Mouse (Mus musculus) layer of hippocampus, adult 2 months (tissue): ENCODE results near the gene Neurog1. TPM values are rescaled to one million over a fixed set of nuclear protein-coding genes. Genes with fewer than 3 reads are reported as not detected.

ENCODE experiments used
- DNase-seq, 2 experiments: peaks; one replicate each; pipeline ENCODE4 v3.0.0; 2022; ENCODE audit warnings: low spot score in 2 of 2
- H3K27ac ChIP-seq: fragments of 200-600 bp; 2 replicates; pipeline ENCODE4 v1.8.1; 2022
- H3K4me3 ChIP-seq: fragments of 200-600 bp; 2 replicates; pipeline ENCODE4 v1.8.1; 2022; ENCODE audit warnings: mild to moderate bottlenecking
- CTCF ChIP-seq: fragments of 200-600 bp; conservative IDR thresholded peaks from 2 replicates; pipeline ENCODE4 v1.8.1; 2022; ENCODE audit warnings: antibody characterized with exemption, mild to moderate bottlenecking, moderate library complexity
- total RNA-seq, 2 experiments: library from RNA; stranded (reverse); gene quantifications; 2 replicates each; pipeline ENCODE4 v1.2.3; 2021

The Neurog1 gene
- total RNA-seq, 2 experiments from 2014 or later = 0.20 TPM; not detected in 1

GRCm38 (mm10) chr13:56275171-56275570 lies 23.2 kb upstream of the Neurog1 start:
- H3K4me3 ChIP-seq = no peak overlapping the region
- no peak for TF ChIP-seq CTCF
- no peak for DNase-seq

GRCm38 (mm10) chr13:56270124-56270523 lies 18.2 kb upstream of the Neurog1 start:
- Histone ChIP-seq H3K27ac (peak overlapping the region; percentile 77), H3K4me3 (no peak overlapping the region)
- TF ChIP-seq CTCF = no peak
- DNase-seq = peak; percentile 25

More at GRCm38 (mm10) chr13:56275171-56275570, 23.2 kb upstream of the Neurog1 start:
- H3K27ac ChIP-seq = no peak overlapping the region

GRCm38 (mm10) chr13:56267396-56267795 lies 15.4 kb upstream of the Neurog1 start:
- peak; percentile 57 for TF ChIP-seq CTCF
- H3K4me3 ChIP-seq = no peak overlapping the region
- no peak overlapping the region for H3K27ac ChIP-seq
- DNase-seq = no peak

- Histone ChIP-seq H3K4me3 (no peak overlapping the region), H3K27ac (no peak overlapping the region)
- peak; percentile 80 for TF ChIP-seq CTCF
- DNase-seq = peak; percentile 29 to 58
Measured at GRCm38 (mm10) chr13:56266435-56266834, 14.5 kb upstream of the Neurog1 start.

GRCm38 (mm10) chr13:56265661-56266060 lies 13.7 kb upstream of the Neurog1 start:
- no peak for TF ChIP-seq CTCF
- DNase-seq = peak; percentile 41 to 55
- Histone ChIP-seq H3K4me3 (no peak overlapping the region), H3K27ac (no peak overlapping the region)

- no peak for TF ChIP-seq CTCF
- no peak for DNase-seq
- Histone ChIP-seq H3K27ac (no peak overlapping the region), H3K4me3 (no peak overlapping the region)
Measured at GRCm38 (mm10) chr13:56262269-56262668, 10.3 kb upstream of the Neurog1 start.

- Histone ChIP-seq H3K27ac (no peak overlapping the region), H3K4me3 (no peak overlapping the region)
- TF ChIP-seq CTCF = no peak
- DNase-seq = no peak
Measured at GRCm38 (mm10) chr13:56260344-56260780, 8.4 kb upstream of the Neurog1 start.

- Histone ChIP-seq H3K4me3 (no peak overlapping the region), H3K27ac (no peak overlapping the region)
- no peak for TF ChIP-seq CTCF
- DNase-seq = no peak
Measured at GRCm38 (mm10) chr13:56259926-56260250, 7.9 kb upstream of the Neurog1 start.

GRCm38 (mm10) chr13:56259021-56259925 lies 7.3 kb upstream of the Neurog1 start:
- Histone ChIP-seq H3K4me3 (peak overlapping the region; percentile 15; the same call in 1 of the 2 replicates), H3K27ac (no peak overlapping the region)
- peak; percentile 63 for TF ChIP-seq CTCF
- DNase-seq = no peak

- Histone ChIP-seq H3K27ac (no peak overlapping the region), H3K4me3 (peak overlapping the region; percentile 15; the same call in 1 of the 2 replicates)
- no peak for DNase-seq
- TF ChIP-seq CTCF = no peak
Measured at GRCm38 (mm10) chr13:56258196-56259020, 6.4 kb upstream of the Neurog1 start.

- TF ChIP-seq CTCF = no peak
- no peak for DNase-seq
- Histone ChIP-seq H3K27ac (no peak overlapping the region), H3K4me3 (no peak overlapping the region)
Measured at GRCm38 (mm10) chr13:56257469-56258153, 5.6 kb upstream of the Neurog1 start.

- TF ChIP-seq CTCF = no peak
- no peak for DNase-seq
Measured at GRCm38 (mm10) chr13:56256716-56257299, 4.8 kb upstream of the Neurog1 start.

More at GRCm38 (mm10) chr13:56256716-56257299, 4.8 kb upstream of the Neurog1 start:
- Histone ChIP-seq H3K4me3 (no peak overlapping the region), H3K27ac (no peak overlapping the region)
